Mouse (Mus musculus): ENCODE measurements around the gene Zfp114.

The Zfp114 gene

GRCm38 (mm10) chr7:24174618-24175336, at the start of gene Zfp114:
Gene Zfp114, plus strand, starts transcription at chr7:24175060.
- peak; percentile 81 for DNase-seq

- no peak for DNase-seq
Measured at GRCm38 (mm10) chr7:24133425-24133995, 41.4 kb upstream of the Zfp114 start.

- DNase-seq: peak; percentile 88
Measured at GRCm38 (mm10) chr7:24133996-24134828, 40.6 kb upstream of the Zfp114 start, which contains the start of gene Zfp235. Gene Zfp235, plus strand, starts transcription at chr7:24134169.

GRCm38 (mm10) chr7:24142566-24142965, 32.3 kb upstream of the Zfp114 start:
- DNase-seq: no peak

- no peak for DNase-seq
Measured at GRCm38 (mm10) chr7:24153272-24153671, 21.6 kb upstream of the Zfp114 start.

- DNase-seq: no peak
Measured at GRCm38 (mm10) chr7:24172191-24172590, 2.7 kb upstream of the Zfp114 start.

- no peak for DNase-seq
Measured at GRCm38 (mm10) chr7:24175337-24175711, 464 bp downstream of the Zfp114 start.

- no peak for DNase-seq
Measured at GRCm38 (mm10) chr7:24187611-24188010, 12.8 kb downstream of the Zfp114 start.

GRCm38 (mm10) chr7:24188901-24189570, 14.2 kb downstream of the Zfp114 start:
- DNase-seq: no peak

- DNase-seq: no peak
Measured at GRCm38 (mm10) chr7:24189571-24189944, 14.7 kb downstream of the Zfp114 start.

- DNase-seq: no peak
Measured at GRCm38 (mm10) chr7:24191361-24191760, 16.5 kb downstream of the Zfp114 start.

GRCm38 (mm10) chr7:24193157-24193556, 18.3 kb downstream of the Zfp114 start:
- no peak for DNase-seq

- DNase-seq: no peak
Measured at GRCm38 (mm10) chr7:24196961-24197360, 22.1 kb downstream of the Zfp114 start.

- DNase-seq: peak; percentile 73
Measured at GRCm38 (mm10) chr7:24207488-24208261, 32.8 kb downstream of the Zfp114 start.

GRCm38 (mm10) chr7:24208282-24208886, 33.5 kb downstream of the Zfp114 start:
- peak; percentile 33 for DNase-seq

GRCm38 (mm10) chr7:24210296-24210695, 35.4 kb downstream of the Zfp114 start:
- no peak for DNase-seq

GRCm38 (mm10) chr7:24211343-24211742, 36.5 kb downstream of the Zfp114 start, which contains the start of gene Zfp111:
Gene Zfp111, minus strand, starts transcription at chr7:24211443.
- no peak for DNase-seq

Measured in cerebellum, adult 11-12 months (tissue).